Mouse (Mus musculus) bone marrow, adult 2 months (tissue): Measurements from ENCODE around the gene Zfp946. TPM values are rescaled to one million over a fixed set of nuclear protein-coding genes. Genes with fewer than 3 reads are reported as not detected.
A peak's percentile ranks its signal among the peaks of the same experiment; 100 is the strongest.

Source experiments
- H3K27ac ChIP-seq: fragments of 200-500 bp; 2 replicates; pipeline ENCODE4 v1.5.1; 2012; ENCODE audit warnings: low read depth, mild to moderate bottlenecking, control low read depth, inconsistent platforms, low read length; ENCODE audit not compliant: control insufficient read depth, poor library complexity, insufficient read depth
- H3K4me1 ChIP-seq: fragments of 200-500 bp; 2 replicates; pipeline ENCODE4 v1.6.1; 2011; ENCODE audit warnings: low read length; ENCODE audit not compliant: control insufficient read depth, insufficient read depth
- H3K4me3 ChIP-seq: fragments of 200-500 bp; replicated peaks from 2 replicates; pipeline ENCODE3; 2011; ENCODE audit warnings: mild to moderate bottlenecking, low read depth, low read length, control low read depth; ENCODE audit not compliant: control insufficient read depth
- CTCF ChIP-seq: fragments of 200-500 bp; IDR thresholded peaks from 2 replicates; pipeline ENCODE4 v1.5.1; 2011; ENCODE audit warnings: low read length, control low read depth; ENCODE audit not compliant: control insufficient read depth, insufficient read depth
- POLR2A ChIP-seq: fragments of 200-500 bp; IDR thresholded peaks from 2 replicates; pipeline ENCODE4 v1.6.1; 2011; ENCODE audit warnings: low read depth, mild to moderate bottlenecking, control low read depth, low read length, borderline replicate concordance; ENCODE audit not compliant: control insufficient read depth
- WGBS: fragments of 180-500 bp; shearing (Covaris S2); methylation state at CpG from one replicate; pipeline ENCODE4 v1.1.7; 2018; 5-methylcytosine and 5-hydroxymethylcytosine counted together
- polyA plus RNA-seq: library from polyadenylated mRNA; stranded (reverse); fragments of >200 nt; gene quantifications from 2 replicates; pipeline ENCODE4 v1.2.4, GENCODE M21; 2011; ENCODE audit warnings: low replicate concordance; ENCODE audit not compliant: missing spikeins, insufficient read depth, insufficient read length

Zfp946 gene
- 0.47 and 0.92 TPM in 2 replicates for polyA plus RNA-seq

GRCm38 (mm10) chr17:22423952-22424617, at the start of gene Zfp946:
Gene Zfp946 (plus strand): TSS chr17:22424222.
- WGBS: under 1% methylated on average over 29 of the region's 29 CpGs
- no peak within 1 kb of the TSS for H3K27ac ChIP-seq
- TF ChIP-seq POLR2A (no peak), CTCF (no peak)

GRCm38 (mm10) chr17:22410756-22411155, 13.3 kb upstream of the Zfp946 start:
- 50% methylated on average over 2 of the region's 2 CpGs for WGBS
- TF ChIP-seq CTCF: 0 out of 2 replicates have a peak, but pooled peaks have one; percentile 21
- TF ChIP-seq POLR2A: no peak
- Histone ChIP-seq H3K4me3 (no peak overlapping the region), H3K27ac (no peak overlapping the region), H3K4me1 (no peaks in the 10 kb centered on the region)

More at GRCm38 (mm10) chr17:22423952-22424617, at the start of gene Zfp946:
- no peaks in the 10 kb centered on the region for H3K4me1 ChIP-seq
- peak within 1 kb of the TSS; percentile 74 for H3K4me3 ChIP-seq

GRCm38 (mm10) chr17:22417510-22417909, 6.5 kb upstream of the Zfp946 start:
- no peak overlapping the region for H3K27ac ChIP-seq
- no peak overlapping the region for H3K4me3 ChIP-seq
- TF ChIP-seq CTCF (peak; percentile 67), POLR2A (no peak)
- under 1% methylated on average over 3 of the region's 3 CpGs for WGBS
- H3K4me1 ChIP-seq: no peaks in the 10 kb centered on the region

- TF ChIP-seq CTCF (no peak), POLR2A (no peak)
- Histone ChIP-seq H3K27ac (no peak overlapping the region), H3K4me1 (no peaks in the 10 kb centered on the region), H3K4me3 (no peak overlapping the region)
- 16% methylated on average over 12 of the region's 12 CpGs for WGBS
Measured at GRCm38 (mm10) chr17:22424636-22425354, 773 bp downstream of the Zfp946 start.

- H3K4me1 ChIP-seq: no peaks in the 10 kb centered on the region
- 83% methylated on average over 3 of the region's 3 CpGs for WGBS
- no peak overlapping the region for H3K27ac ChIP-seq
- no peak for TF ChIP-seq CTCF
- TF ChIP-seq POLR2A: no peak
- no peak overlapping the region for H3K4me3 ChIP-seq
Measured at GRCm38 (mm10) chr17:22447684-22448083, 23.7 kb downstream of the Zfp946 start.

- Histone ChIP-seq H3K4me1 (no peaks in the 10 kb centered on the region), H3K27ac (no peak overlapping the region), H3K4me3 (no peak overlapping the region)
- 65% methylated on average over 4 of the region's 4 CpGs for WGBS
- TF ChIP-seq CTCF: no peak
- no peak for TF ChIP-seq POLR2A
Measured at GRCm38 (mm10) chr17:22497120-22497519, 73.1 kb downstream of the Zfp946 start.

Other genes starting within 250 kb of the Zfp946 start
- 1.1 and 1.3 TPM in 2 replicates for gene Zfp994, start 198.6 kb upstream of the Zfp946 start, polyA plus RNA-seq
- 3.5 and 9.0 TPM in 2 replicates for gene CT030661.1, start 109.4 kb upstream of the Zfp946 start, polyA plus RNA-seq
- 3.9 and 12.1 TPM in 2 replicates for gene Zfp944, start 62.8 kb upstream of the Zfp946 start, polyA plus RNA-seq
- gene Zfp758, start 62.8 kb upstream of the Zfp946 start, polyA plus RNA-seq: 2.1 and 3.1 TPM in 2 replicates
- gene Vmn2r111, start 149.3 kb downstream of the Zfp946 start, polyA plus RNA-seq: not detected in 2 replicates
- gene Vmn2r112, start 176.7 kb downstream of the Zfp946 start, polyA plus RNA-seq: not detected in 2 replicates